17 mouse cellular contexts compared by ENCODE assay signal in genomic region chr4:149177046-149177445, GRCm38 (mm10). TPM values are rescaled to one million over a fixed set of nuclear protein-coding genes. Genes with fewer than 3 reads are reported as not detected.
"Had no signal": no experiment of that assay in that cellular context is flagged by ENCODE, and none has a peak within 500 bp of the region (broad histone marks: within the 10 kb centered on the region; RNA-seq: fewer than 3 reads in every experiment).

No protein-coding gene starts in this region.

- H3K27ac ChIP-seq: left cerebral cortex, adult 2 months; limb, embryonic 10.5 days; liver, embryonic 12.5 days; neural tube, embryonic 15.5 days had no signal

- H3K9ac ChIP-seq: liver, embryonic 12.5 days; neural tube, embryonic 15.5 days had no signal

- ATAC-seq: liver, embryonic 12.5 days had no signal

- H3K9me3 ChIP-seq: limb, embryonic 10.5 days; liver, embryonic 12.5 days; neural tube, embryonic 15.5 days had no signal

- DNase-seq: lung, postnatal 36 days; right cerebral cortex, adult 18-20 months; right cerebral cortex, postnatal 25 days; thymus, adult 2 months; thymus, postnatal 25 days had no signal

- H3K4me3 ChIP-seq: left cerebral cortex, adult 2 months; limb, embryonic 10.5 days; liver, embryonic 12.5 days; myocyte; neural tube, embryonic 15.5 days had no signal

- H3K4me2 ChIP-seq: liver, embryonic 12.5 days; neural tube, embryonic 15.5 days had no signal

- H3K27me3 ChIP-seq: liver, embryonic 12.5 days; neural tube, embryonic 15.5 days had no signal

RNA-seq across cellular contexts. Expression of gene Cort, which starts 50.5 kb away (rescaled TPM):
- polyA plus RNA-seq: intestine, embryonic 14.5 days; liver, embryonic 12.5 days; liver, embryonic 16.5 days; lung, embryonic 16.5 days; midbrain, embryonic 14.5 days; myocyte; neural tube, embryonic 11.5 days; neural tube, embryonic 15.5 days; testis, adult 2 months; urinary bladder, adult 2 months had no signal
